Mouse (Mus musculus): ENCODE data around the gene Sugct. TPM values are rescaled to one million over a fixed set of nuclear protein-coding genes. Genes with fewer than 3 reads are reported as not detected.

Sugct gene
- polyA plus RNA-seq, 1 experiment: 2.1 TPM

- H3K27me3 ChIP-seq (replicated peaks): no peaks in the 10 kb centered on the region
- TF ChIP-seq GATA1 (IDR thresholded peaks at IDR 0.05; ENCODE audit: borderline replicate concordance, low read length) (no peak), FLI1 (IDR thresholded peaks at IDR 0.05; ENCODE audit: low read length) (no peak)
These were observed 482.7 kb downstream of the Sugct start for GRCm38 (mm10) chr13:17212681-17213080.

DNA sequence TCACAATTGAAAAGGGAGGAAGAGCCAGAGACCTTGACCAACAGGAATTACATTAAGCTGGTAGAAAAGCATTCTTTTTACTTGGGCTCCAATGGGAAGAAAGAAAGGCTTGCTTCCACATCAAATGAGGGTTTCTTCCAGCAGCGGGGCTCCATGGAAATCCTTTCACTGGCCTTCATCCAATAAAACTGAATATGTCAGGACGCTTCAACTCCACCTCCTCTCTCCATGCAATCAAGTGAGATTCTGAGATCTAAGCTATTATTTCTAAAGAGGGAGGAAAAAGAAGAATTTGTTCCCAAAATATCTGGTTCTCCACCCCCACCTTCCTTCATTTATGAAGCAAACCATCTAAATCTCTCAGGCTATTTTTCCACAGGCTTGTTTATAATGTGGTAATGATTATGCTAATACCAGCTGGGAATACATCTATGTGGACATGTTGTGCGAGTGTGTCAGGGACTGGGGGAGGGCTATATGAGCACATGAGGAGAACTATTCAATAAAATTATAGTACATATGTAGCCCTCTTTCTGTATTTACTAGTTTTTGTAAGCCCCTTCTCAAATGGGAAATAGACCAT is 505.1 kb downstream of the Sugct start:
- Histone ChIP-seq H3K27me3 (replicated peaks) (no peaks in the 10 kb centered on the region), H3K9me3 (no peaks in the 10 kb centered on the region), H3K36me3 (replicated peaks; ENCODE audit: low read length) (no peaks in the 10 kb centered on the region), H3K4me1 (peaks cover 6% of the 10 kb centered on the region), H3K4me3 (replicated peaks) (no peak overlapping the region)
- TF ChIP-seq FLI1 (IDR thresholded peaks at IDR 0.05; ENCODE audit: low read length): no peak
- TF ChIP-seq GATA1 (IDR thresholded peaks at IDR 0.05; ENCODE audit: borderline replicate concordance, low read length): no peak

More at GRCm38 (mm10) chr13:17212681-17213080, 482.7 kb downstream of the Sugct start:
- Histone ChIP-seq H3K9me3 (no peaks in the 10 kb centered on the region), H3K36me3 (replicated peaks; ENCODE audit: low read length) (no peaks in the 10 kb centered on the region), H3K4me1 (no peaks in the 10 kb centered on the region), H3K4me3 (replicated peaks) (no peak overlapping the region)

DNA sequence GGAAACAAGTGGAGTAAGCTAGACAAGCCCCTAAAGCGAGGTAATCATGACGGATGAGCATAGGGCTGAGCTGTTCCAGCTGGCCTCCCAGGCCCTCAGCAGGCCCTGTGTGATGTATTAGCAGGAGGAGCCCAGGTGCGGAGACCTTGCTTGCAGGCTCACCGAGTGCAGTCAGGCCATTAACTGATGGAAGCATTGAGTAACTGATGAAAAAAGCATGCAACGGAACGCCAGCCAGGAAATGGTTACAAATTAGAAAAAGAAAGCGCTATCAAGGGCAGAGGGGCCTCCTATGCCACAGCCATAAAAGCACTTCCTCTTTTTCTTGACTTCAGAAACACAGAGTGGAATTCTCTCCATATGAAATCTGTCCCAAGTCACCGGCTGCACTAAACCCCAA is 510.1 kb downstream of the Sugct start:
- Histone ChIP-seq H3K27me3 (replicated peaks) (no peaks in the 10 kb centered on the region), H3K36me3 (replicated peaks; ENCODE audit: low read length) (no peaks in the 10 kb centered on the region), H3K4me1 (peaks cover 11% of the 10 kb centered on the region), H3K9me3 (no peaks in the 10 kb centered on the region), H3K4me3 (replicated peaks) (peak overlapping the region; percentile 88)
- TF ChIP-seq FLI1 (IDR thresholded peaks at IDR 0.05; ENCODE audit: low read length): no peak
- no peak for TF ChIP-seq GATA1 (IDR thresholded peaks at IDR 0.05; ENCODE audit: borderline replicate concordance, low read length)

DNA sequence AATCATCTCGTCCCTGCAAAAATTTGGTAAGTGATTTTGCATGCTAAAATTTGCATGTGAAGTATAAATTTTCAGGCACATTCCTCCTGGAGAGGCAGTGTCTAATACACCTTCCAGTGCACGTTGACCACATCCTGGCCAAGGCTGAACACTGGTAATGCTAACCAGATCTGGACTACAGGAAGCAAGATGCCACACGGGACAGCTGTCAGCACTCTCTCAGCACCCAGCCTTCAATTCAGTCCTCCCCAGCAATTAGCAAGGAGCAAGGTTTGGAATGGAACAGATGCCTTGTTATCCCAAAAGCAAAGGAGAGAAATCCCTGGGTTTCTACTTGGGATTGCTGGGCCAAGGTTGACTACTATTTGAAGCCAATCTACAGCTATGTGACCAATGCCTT is 529.4 kb downstream of the Sugct start:
- no peaks in the 10 kb centered on the region for H3K9me3 ChIP-seq
- no peak overlapping the region for H3K4me3 ChIP-seq (replicated peaks)
- TF ChIP-seq FLI1 (IDR thresholded peaks at IDR 0.05; ENCODE audit: low read length) (no peak), GATA1 (IDR thresholded peaks at IDR 0.05; ENCODE audit: borderline replicate concordance, low read length) (no peak)
- H3K36me3 ChIP-seq (replicated peaks; ENCODE audit: low read length): no peaks in the 10 kb centered on the region
- no peaks in the 10 kb centered on the region for H3K27me3 ChIP-seq (replicated peaks)
- H3K4me1 ChIP-seq: no peaks in the 10 kb centered on the region

DNA sequence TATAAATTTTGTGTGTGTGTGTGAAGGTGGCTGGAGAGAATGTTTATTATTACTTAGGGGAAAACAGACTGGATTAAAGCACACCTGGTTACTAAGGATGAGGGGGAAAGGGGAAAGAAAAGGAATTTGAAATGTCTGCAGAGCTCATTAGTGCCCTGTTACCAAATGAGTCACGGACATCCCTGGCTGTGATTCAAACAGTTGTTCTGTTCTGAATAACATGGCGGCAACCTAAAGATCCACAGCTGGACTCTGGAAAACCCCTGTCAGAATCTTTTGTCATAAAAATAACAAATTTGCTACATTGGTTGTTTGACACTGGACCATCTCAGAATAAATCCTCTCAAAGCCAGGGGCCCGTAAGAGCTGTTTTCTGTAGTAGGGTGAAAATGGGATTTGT is 530.6 kb downstream of the Sugct start:
- Histone ChIP-seq H3K27me3 (replicated peaks) (no peaks in the 10 kb centered on the region), H3K4me3 (replicated peaks) (no peak overlapping the region), H3K9me3 (no peaks in the 10 kb centered on the region), H3K36me3 (replicated peaks; ENCODE audit: low read length) (no peaks in the 10 kb centered on the region), H3K4me1 (no peaks in the 10 kb centered on the region)
- TF ChIP-seq GATA1 (IDR thresholded peaks at IDR 0.05; ENCODE audit: borderline replicate concordance, low read length): no peak
- no peak for TF ChIP-seq FLI1 (IDR thresholded peaks at IDR 0.05; ENCODE audit: low read length)

GRCm38 (mm10) chr13:17146441-17146992 is 548.8 kb downstream of the Sugct start:
- TF ChIP-seq FLI1 (IDR thresholded peaks at IDR 0.05; ENCODE audit: low read length) (no peak), GATA1 (IDR thresholded peaks at IDR 0.05; ENCODE audit: borderline replicate concordance, low read length) (no peak)
- no peaks in the 10 kb centered on the region for H3K9me3 ChIP-seq
- H3K4me1 ChIP-seq: no peaks in the 10 kb centered on the region
- H3K27me3 ChIP-seq (replicated peaks): no peaks in the 10 kb centered on the region
- H3K4me3 ChIP-seq (replicated peaks): no peak overlapping the region
- H3K36me3 ChIP-seq (replicated peaks; ENCODE audit: low read length): no peaks in the 10 kb centered on the region

DNA sequence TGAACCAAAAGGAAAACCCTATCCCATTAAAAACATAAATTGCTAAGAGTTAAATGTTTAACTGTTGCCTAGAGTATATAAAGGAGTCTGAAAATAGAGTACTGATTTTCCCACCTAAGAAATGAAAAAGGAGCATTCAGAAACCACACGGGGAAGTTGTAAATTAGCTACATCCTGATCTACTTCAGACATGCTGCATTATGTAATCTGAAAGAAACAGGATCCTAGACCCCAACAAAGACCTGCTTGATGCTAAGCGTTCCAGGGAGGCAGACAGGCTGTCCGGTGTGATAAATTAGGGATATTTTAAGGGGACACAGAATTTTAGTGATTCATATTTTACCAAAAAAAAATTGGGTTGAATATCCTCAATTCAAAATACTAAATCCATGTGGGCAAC is 579.3 kb downstream of the Sugct start:
- no peaks in the 10 kb centered on the region for H3K9me3 ChIP-seq
- H3K4me3 ChIP-seq (replicated peaks): no peak overlapping the region
- H3K36me3 ChIP-seq (replicated peaks; ENCODE audit: low read length): no peaks in the 10 kb centered on the region
- H3K27me3 ChIP-seq (replicated peaks): no peaks in the 10 kb centered on the region
- no peak for TF ChIP-seq GATA1 (IDR thresholded peaks at IDR 0.05; ENCODE audit: borderline replicate concordance, low read length)
- H3K4me1 ChIP-seq: no peaks in the 10 kb centered on the region

DNA sequence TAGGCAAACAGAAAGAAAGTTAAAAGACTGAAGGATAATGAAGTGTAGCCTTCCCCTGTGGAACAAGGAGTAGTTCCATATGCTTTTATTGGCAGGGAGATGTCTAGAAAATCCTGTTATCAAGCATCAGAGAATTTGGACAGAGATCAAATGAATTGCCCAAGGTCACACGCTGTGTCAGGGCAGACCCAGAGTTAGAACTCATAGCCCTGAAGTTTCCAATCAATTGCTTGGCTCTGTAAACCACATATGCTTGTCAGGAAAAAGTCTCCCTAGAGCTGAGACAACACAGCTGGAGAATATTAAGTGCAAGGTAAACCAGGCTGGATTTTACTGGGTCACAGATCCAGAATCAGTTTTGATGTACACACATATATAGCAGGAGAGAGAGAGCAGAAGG is 593.0 kb downstream of the Sugct start:
- no peaks in the 10 kb centered on the region for H3K9me3 ChIP-seq
- no peaks in the 10 kb centered on the region for H3K27me3 ChIP-seq (replicated peaks)
- no peaks in the 10 kb centered on the region for H3K36me3 ChIP-seq (replicated peaks; ENCODE audit: low read length)
- H3K4me3 ChIP-seq (replicated peaks): no peak overlapping the region
- H3K4me1 ChIP-seq: no peaks in the 10 kb centered on the region
- TF ChIP-seq GATA1 (IDR thresholded peaks at IDR 0.05; ENCODE audit: borderline replicate concordance, low read length): no peak
- TF ChIP-seq FLI1 (IDR thresholded peaks at IDR 0.05; ENCODE audit: low read length): no peak

DNA sequence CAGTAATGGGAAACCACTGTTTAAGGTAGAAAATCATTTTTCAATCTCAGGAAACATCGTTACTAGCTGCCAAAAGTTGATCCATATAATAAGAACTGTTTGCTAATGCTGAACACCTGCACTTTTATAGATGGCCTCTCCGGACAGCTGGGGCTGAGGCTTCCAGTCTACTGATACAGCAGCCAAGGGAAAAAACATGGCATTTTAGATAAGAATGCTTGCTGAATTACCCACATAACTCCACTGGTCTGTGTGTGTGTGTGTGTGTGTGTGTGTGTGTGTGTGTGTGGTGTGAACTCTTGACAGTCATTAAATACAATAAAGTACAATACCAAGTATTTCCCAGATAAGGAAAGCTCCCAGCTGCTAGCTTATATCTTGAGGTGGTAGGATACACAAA is 608.8 kb downstream of the Sugct start:
- no peak overlapping the region for H3K4me3 ChIP-seq (replicated peaks)
- TF ChIP-seq FLI1 (IDR thresholded peaks at IDR 0.05; ENCODE audit: low read length) (no peak), GATA1 (IDR thresholded peaks at IDR 0.05; ENCODE audit: borderline replicate concordance, low read length) (no peak)
- H3K36me3 ChIP-seq (replicated peaks; ENCODE audit: low read length): no peaks in the 10 kb centered on the region

DNA sequence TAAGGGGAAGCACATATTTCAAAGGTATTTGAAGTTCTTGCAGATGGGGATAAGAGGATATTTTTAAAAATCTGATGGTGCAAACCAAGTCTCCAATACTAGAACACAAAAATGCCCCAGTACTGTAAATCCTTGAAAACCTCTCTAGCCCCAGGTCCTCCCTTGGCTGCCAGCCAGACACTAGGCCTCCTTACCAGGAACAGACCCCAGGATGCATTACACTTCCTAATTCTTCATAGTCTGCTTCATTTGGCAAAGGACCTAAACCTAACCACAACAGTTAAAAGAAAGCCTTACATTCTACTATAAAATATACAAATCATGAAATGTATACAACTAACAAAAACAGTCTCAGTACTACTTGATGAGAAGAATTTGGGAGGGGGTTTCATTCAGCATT is 609.2 kb downstream of the Sugct start:
- TF ChIP-seq FLI1 (IDR thresholded peaks at IDR 0.05; ENCODE audit: low read length) (no peak), GATA1 (IDR thresholded peaks at IDR 0.05; ENCODE audit: borderline replicate concordance, low read length) (no peak)
- Histone ChIP-seq H3K36me3 (replicated peaks; ENCODE audit: low read length) (no peaks in the 10 kb centered on the region), H3K4me3 (replicated peaks) (no peak overlapping the region), H3K9me3 (no peaks in the 10 kb centered on the region), H3K27me3 (replicated peaks) (no peaks in the 10 kb centered on the region), H3K4me1 (no peaks in the 10 kb centered on the region)

More for the DNA sequence above, 608.8 kb downstream of the Sugct start:
- H3K9me3 ChIP-seq: no peaks in the 10 kb centered on the region
- no peaks in the 10 kb centered on the region for H3K4me1 ChIP-seq
- H3K27me3 ChIP-seq (replicated peaks): no peaks in the 10 kb centered on the region
